In genomic region chr12:77009202-77010030, GRCm38 (mm10) we compare ENCODE assay signal across 8 mouse cellular contexts. TPM values are rescaled to one million over a fixed set of nuclear protein-coding genes. Genes with fewer than 3 reads are reported as not detected.
DNase-seq lines count a peak whose midpoint lies in the region; ATAC-seq lines count a peak whose summit lies in the region.

No protein-coding gene starts in this region.

- no peaks in the 10 kb centered on the region for H3K36me3 ChIP-seq in heart, embryonic 11.5 days (ENCODE audit: control insufficient read depth, insufficient read depth, low read length)
- no peaks in the 10 kb centered on the region for H3K36me3 ChIP-seq in heart, embryonic 13.5 days
- H3K36me3 ChIP-seq in megakaryocyte, embryonic 14.5 days (replicated peaks; ENCODE audit: low read length) = peaks cover 7% of the 10 kb centered on the region

- no peaks in the 10 kb centered on the region for H3K27me3 ChIP-seq in heart, embryonic 11.5 days (ENCODE audit: control insufficient read depth, insufficient read depth, low read length)
- peaks cover 9% of the 10 kb centered on the region for H3K27me3 ChIP-seq in heart, embryonic 13.5 days (replicated peaks)
- no peaks in the 10 kb centered on the region for H3K27me3 ChIP-seq in megakaryocyte, embryonic 14.5 days (replicated peaks)

- no peaks in the 10 kb centered on the region for H3K9me3 ChIP-seq in heart, embryonic 11.5 days (replicated peaks; ENCODE audit: control insufficient read depth, low read length)
- no peaks in the 10 kb centered on the region for H3K9me3 ChIP-seq in heart, embryonic 13.5 days
- no peaks in the 10 kb centered on the region for H3K9me3 ChIP-seq in megakaryocyte, embryonic 14.5 days

- no peak overlapping the region for H3K27ac ChIP-seq in heart, embryonic 11.5 days (ENCODE audit: low read depth, low read length)
- H3K27ac ChIP-seq in heart, embryonic 13.5 days (replicated peaks) = no peak overlapping the region

- H3K4me1 ChIP-seq in heart, embryonic 11.5 days (ENCODE audit: control insufficient read depth, insufficient read depth, low read length) = no peaks in the 10 kb centered on the region
- H3K4me1 ChIP-seq in heart, embryonic 13.5 days = no peaks in the 10 kb centered on the region
- H3K4me1 ChIP-seq in megakaryocyte, embryonic 14.5 days = peaks cover 94% of the 10 kb centered on the region

- ATAC-seq in heart, embryonic 11.5 days (replicated peaks; ENCODE audit: insufficient number of reproducible peaks, low FRiP score, low TSS enrichment) = no peak
- ATAC-seq in heart, embryonic 13.5 days (ENCODE audit: extremely low read depth, insufficient number of reproducible peaks, low FRiP score, low TSS enrichment) = no peak

- no peak overlapping the region for H3K9ac ChIP-seq in heart, embryonic 11.5 days (ENCODE audit: low read depth, low read length)
- H3K9ac ChIP-seq in heart, embryonic 13.5 days = no peak overlapping the region

- H3K4me2 ChIP-seq in heart, embryonic 11.5 days = peak overlapping the region; percentile 24; the same call in 1 of the 2 replicates
- peak overlapping the region; percentile 45 for H3K4me2 ChIP-seq in heart, embryonic 13.5 days

- 49% methylated on average over 20 of the region's 20 CpGs for WGBS in heart, embryonic 11.5 days (ENCODE audit: insufficient replicate concordance)
- 43% methylated on average over 20 of the region's 20 CpGs for WGBS in heart, embryonic 13.5 days

- DNase-seq in heart, adult 9 months (ENCODE audit: low spot score in 2 of 2) = no peak
- peak; percentile 20 for DNase-seq in 3T3-L1 (ENCODE audit: low read depth, low spot score)
- peak; percentile 18 for DNase-seq in R1 (ENCODE audit: low read depth, low spot score)
- DNase-seq in testis, postnatal 10 days (ENCODE audit: low spot score) = no peak
- no peak for DNase-seq in layer of hippocampus, adult 9-10 months (ENCODE audit: low spot score)

- no peak overlapping the region for H3K4me3 ChIP-seq in heart, embryonic 11.5 days (ENCODE audit: low read depth, low read length)
- no peak overlapping the region for H3K4me3 ChIP-seq in heart, embryonic 13.5 days
- peak overlapping the region; percentile 69 for H3K4me3 ChIP-seq in megakaryocyte, embryonic 14.5 days (replicated peaks)

RNA-seq across cellular contexts. Expression of gene Max, which starts 47.4 kb away (rescaled TPM):
- 13.6 and 26.4 TPM in 2 replicates for polyA plus RNA-seq in heart, embryonic 11.5 days (2014; fragmentation: Nextera tagmentation; extraction: Ambion mirVana)
- polyA plus RNA-seq in heart, embryonic 13.5 days (2015; fragmentation: Nextera tagmentation; extraction: Ambion mirVana) = 6.5 and 7.4 TPM in 2 replicates
- 114 and 143 TPM in 2 replicates for polyA plus RNA-seq in megakaryocyte, embryonic 14.5 days (2012; ENCODE audit: insufficient read depth, low replicate concordance)

Comparison
In these comparisons a context has a peak if more than half of its experiments do, and no peak if none do; other contexts are left out.
1. DNase-seq: peak in 3T3-L1 (single experiment) and R1 (single experiment); none in heart, adult 9 months (0 of 2), testis, postnatal 10 days (single experiment) and layer of hippocampus, adult 9-10 months (single experiment).